Mouse (Mus musculus): ENCODE results near the gene Sema4b.

GRCm38 (mm10) chr7:80191455-80191854 lies 4.8 kb downstream of the Sema4b start:
- no peak for TF ChIP-seq POLR2A (IDR thresholded peaks at IDR 0.05; ENCODE audit: control insufficient read depth in 1 of 2, insufficient read depth in 1 of 2, low read depth in 1 of 2, low read length in 2 of 2, poor library complexity in 1 of 2)
- TF ChIP-seq MYC (IDR thresholded peaks at IDR 0.05; ENCODE audit: low read depth, low read length) = no peak
- TF ChIP-seq MAZ (IDR thresholded peaks at IDR 0.05; ENCODE audit: low read depth, low read length) = no peak
- TF ChIP-seq USF1 (IDR thresholded peaks at IDR 0.05; ENCODE audit: low read depth, low read length) = no peak
- TF ChIP-seq CTCF (IDR thresholded peaks at IDR 0.05 in 2 of 3, conservative IDR thresholded peaks at IDR 0.05 in 1 of 3; ENCODE audit: control insufficient read depth in 1 of 3, insufficient read depth in 1 of 3, low read depth in 2 of 3, low read length in 3 of 3, poor library complexity in 1 of 3, severe bottlenecking in 1 of 3) = no peak
- no peak for TF ChIP-seq SMC3 (IDR thresholded peaks at IDR 0.05; ENCODE audit: low read depth, low read length)
- TF ChIP-seq TCF12 (IDR thresholded peaks at IDR 0.05; ENCODE audit: low read depth, low read length) = no peak
- no peak for TF ChIP-seq HCFC1 (IDR thresholded peaks at IDR 0.05; ENCODE audit: low read depth, low read length)
- TF ChIP-seq ETS1 (IDR thresholded peaks at IDR 0.05; ENCODE audit: low read depth, low read length) = no peak

Data from MEL (cell line).